Mouse (Mus musculus): Measurements from ENCODE around the gene Cd300ld5. TPM values are rescaled to one million over a fixed set of nuclear protein-coding genes. Genes with fewer than 3 reads are reported as not detected.

Gene Cd300ld5
- polyA plus RNA-seq, 1 experiment from 2014 or later, result not detected

- Histone ChIP-seq H3K27ac (ENCODE audit: low read length) (no peak within 1 kb of the TSS), H3K9ac (ENCODE audit: low read depth, low read length) (no peak within 1 kb of the TSS), H3K9me3 (replicated peaks; ENCODE audit: control insufficient read depth, low read length, poor library complexity, severe bottlenecking) (no peaks in the 10 kb centered on the region), H3K36me3 (ENCODE audit: control insufficient read depth, insufficient read depth, low read length) (no peaks in the 10 kb centered on the region), H3K4me1 (ENCODE audit: control insufficient read depth, insufficient read depth, low read length) (no peaks in the 10 kb centered on the region), H3K4me2 (ENCODE audit: low read length) (no peak within 1 kb of the TSS), H3K27me3 (ENCODE audit: control insufficient read depth, insufficient read depth, low read depth, low read length) (no peaks in the 10 kb centered on the region), H3K4me3 (ENCODE audit: low read depth, low read length) (no peak within 1 kb of the TSS)
- ATAC-seq, result no peak
- 90% methylated on average over 7 of the region's 7 CpGs for WGBS
These were observed 36.0 kb downstream of the Cd300ld5 start, which contains the start of gene Cd300c2 for GRCm38 (mm10) chr11:115001474-115002040. Gene Cd300c2, minus strand, starts transcription at chr11:115001880.

GRCm38 (mm10) chr11:114989793-114990192 is 47.8 kb downstream of the Cd300ld5 start, which contains the start of gene Cd300ld:
Gene Cd300ld, minus strand, starts transcription at chr11:114989922.
- WGBS, result 78% methylated on average over 4 of the region's 4 CpGs
- no peak within 1 kb of the TSS for H3K4me3 ChIP-seq (ENCODE audit: low read depth, low read length)

GRCm38 (mm10) chr11:114981866-114982265 is 55.7 kb downstream of the Cd300ld5 start:
- Histone ChIP-seq H3K9me3 (replicated peaks; ENCODE audit: control insufficient read depth, low read length, poor library complexity, severe bottlenecking) (peaks cover 10% of the 10 kb centered on the region), H3K27ac (ENCODE audit: low read length) (no peak overlapping the region), H3K27me3 (ENCODE audit: control insufficient read depth, insufficient read depth, low read depth, low read length) (no peaks in the 10 kb centered on the region), H3K4me1 (ENCODE audit: control insufficient read depth, insufficient read depth, low read length) (no peaks in the 10 kb centered on the region), H3K4me3 (ENCODE audit: low read depth, low read length) (no peak overlapping the region), H3K4me2 (ENCODE audit: low read length) (no peak overlapping the region), H3K9ac (ENCODE audit: low read depth, low read length) (no peak overlapping the region), H3K36me3 (ENCODE audit: control insufficient read depth, insufficient read depth, low read length) (no peaks in the 10 kb centered on the region)
- 77% methylated on average over 4 of the region's 4 CpGs for WGBS
- no peak for ATAC-seq

More at GRCm38 (mm10) chr11:114989793-114990192, 47.8 kb downstream of the Cd300ld5 start, which contains the start of gene Cd300ld:
- no peak within 1 kb of the TSS for H3K9ac ChIP-seq (ENCODE audit: low read depth, low read length)
- no peak for ATAC-seq
- H3K9me3 ChIP-seq (replicated peaks; ENCODE audit: control insufficient read depth, low read length, poor library complexity, severe bottlenecking), result no peaks in the 10 kb centered on the region
- H3K27ac ChIP-seq (ENCODE audit: low read length), result no peak within 1 kb of the TSS
- no peaks in the 10 kb centered on the region for H3K27me3 ChIP-seq (ENCODE audit: control insufficient read depth, insufficient read depth, low read depth, low read length)
- H3K4me1 ChIP-seq (ENCODE audit: control insufficient read depth, insufficient read depth, low read length), result no peaks in the 10 kb centered on the region
- H3K36me3 ChIP-seq (ENCODE audit: control insufficient read depth, insufficient read depth, low read length), result no peaks in the 10 kb centered on the region
- H3K4me2 ChIP-seq (ENCODE audit: low read length), result no peak within 1 kb of the TSS

Other genes with a start within 250 kb of the Cd300ld5 start
- gene Btbd17, start 241.8 kb downstream of the Cd300ld5 start, polyA plus RNA-seq (2015; fragmentation: Nextera tagmentation; extraction: Ambion mirVana), result 19.6 and 20.6 TPM in 2 replicates
- not detected in 2 replicates for gene Gpr142, start 238.8 kb downstream of the Cd300ld5 start, polyA plus RNA-seq (2015; fragmentation: Nextera tagmentation; extraction: Ambion mirVana)
- 5.4 and 7.4 TPM in 2 replicates for gene Gprc5c, start 186.6 kb downstream of the Cd300ld5 start, polyA plus RNA-seq (2015; fragmentation: Nextera tagmentation; extraction: Ambion mirVana)
- gene Cd300a, start 147.7 kb downstream of the Cd300ld5 start, polyA plus RNA-seq (2015; fragmentation: Nextera tagmentation; extraction: Ambion mirVana), result 1.2 and 1.3 TPM in 2 replicates
- 0.07 TPM in 1 of 2 replicates, not detected in the other for gene Cd300lb, start 103.4 kb downstream of the Cd300ld5 start, polyA plus RNA-seq (2015; fragmentation: Nextera tagmentation; extraction: Ambion mirVana)
- not detected in 2 replicates for gene Cd300c, start 68.6 kb downstream of the Cd300ld5 start, polyA plus RNA-seq (2015; fragmentation: Nextera tagmentation; extraction: Ambion mirVana)
- gene Cd300ld, start 47.8 kb downstream of the Cd300ld5 start, polyA plus RNA-seq (2015; fragmentation: Nextera tagmentation; extraction: Ambion mirVana), result not detected in 2 replicates
- 0.94 and 0.95 TPM in 2 replicates for gene Cd300c2, start 35.9 kb downstream of the Cd300ld5 start, polyA plus RNA-seq (2015; fragmentation: Nextera tagmentation; extraction: Ambion mirVana)
- not detected in 2 replicates for gene Cd300ld2, start 21.6 kb downstream of the Cd300ld5 start, polyA plus RNA-seq (2015; fragmentation: Nextera tagmentation; extraction: Ambion mirVana)
- not detected in 2 replicates for gene Cd300ld4, start 10.8 kb downstream of the Cd300ld5 start, polyA plus RNA-seq (2015; fragmentation: Nextera tagmentation; extraction: Ambion mirVana)
- gene Cd300ld3, start 10.6 kb upstream of the Cd300ld5 start, polyA plus RNA-seq (2015; fragmentation: Nextera tagmentation; extraction: Ambion mirVana), result not detected in 2 replicates
- 0.11 TPM in 1 of 2 replicates, not detected in the other for gene Cd300e, start 24.4 kb upstream of the Cd300ld5 start, polyA plus RNA-seq (2015; fragmentation: Nextera tagmentation; extraction: Ambion mirVana)
- 1.0 TPM in 2 replicates for gene Rab37, start 53.7 kb upstream of the Cd300ld5 start, polyA plus RNA-seq (2015; fragmentation: Nextera tagmentation; extraction: Ambion mirVana)
- 0.34 TPM in 1 of 2 replicates, not detected in the other for gene Cd300lf, start 96.2 kb upstream of the Cd300ld5 start, polyA plus RNA-seq (2015; fragmentation: Nextera tagmentation; extraction: Ambion mirVana)
- 47.5 and 57.5 TPM in 2 replicates for gene Slc9a3r1, start 125.6 kb upstream of the Cd300ld5 start, polyA plus RNA-seq (2015; fragmentation: Nextera tagmentation; extraction: Ambion mirVana)
- gene Tmem104, start 149.7 kb upstream of the Cd300ld5 start, polyA plus RNA-seq (2015; fragmentation: Nextera tagmentation; extraction: Ambion mirVana), result 12.5 and 14.9 TPM in 2 replicates
- gene Nat9, start 150.1 kb upstream of the Cd300ld5 start, polyA plus RNA-seq (2015; fragmentation: Nextera tagmentation; extraction: Ambion mirVana), result 23.2 and 23.9 TPM in 2 replicates
- gene Grin2c, start 229.5 kb upstream of the Cd300ld5 start, polyA plus RNA-seq (2015; fragmentation: Nextera tagmentation; extraction: Ambion mirVana), result 0.18 and 0.31 TPM in 2 replicates
- 19.7 and 23.4 TPM in 2 replicates for gene Fdxr, start 239.3 kb upstream of the Cd300ld5 start, polyA plus RNA-seq (2015; fragmentation: Nextera tagmentation; extraction: Ambion mirVana)